Mouse (Mus musculus) heart, postnatal 14 days (tissue): ENCODE results near the gene Chga. TPM values are rescaled to one million over a fixed set of nuclear protein-coding genes. Genes with fewer than 3 reads are reported as not detected.

ENCODE experiments used
- DNase-seq, 2 experiments: peaks; one replicate each; pipeline ENCODE4 v3.0.0; 2021 to 2022
- intact Hi-C: fragments of 180-260 bp; cut with DNase I; formaldehyde crosslinking; loops from one replicate; pipeline ENCODE4 v1.15.1; 2025
- long read RNA-seq, 2 experiments: library from polyadenylated mRNA; stranded (forward); transcript quantifications; one replicate each; pipeline ENCODE4 v2.0.0; 2021
- total RNA-seq, 2 experiments: library from RNA; stranded (reverse); gene quantifications; 2 replicates each; pipeline ENCODE4 v1.2.3; 2021

Chga gene
- total RNA-seq, result under 1 TPM in 1 of 2 experiments, not detected in 1; 0.15 TPM
- long read RNA-seq, experiment 1, result 0 reads
- long read RNA-seq, experiment 2, result 0 reads

DNA sequence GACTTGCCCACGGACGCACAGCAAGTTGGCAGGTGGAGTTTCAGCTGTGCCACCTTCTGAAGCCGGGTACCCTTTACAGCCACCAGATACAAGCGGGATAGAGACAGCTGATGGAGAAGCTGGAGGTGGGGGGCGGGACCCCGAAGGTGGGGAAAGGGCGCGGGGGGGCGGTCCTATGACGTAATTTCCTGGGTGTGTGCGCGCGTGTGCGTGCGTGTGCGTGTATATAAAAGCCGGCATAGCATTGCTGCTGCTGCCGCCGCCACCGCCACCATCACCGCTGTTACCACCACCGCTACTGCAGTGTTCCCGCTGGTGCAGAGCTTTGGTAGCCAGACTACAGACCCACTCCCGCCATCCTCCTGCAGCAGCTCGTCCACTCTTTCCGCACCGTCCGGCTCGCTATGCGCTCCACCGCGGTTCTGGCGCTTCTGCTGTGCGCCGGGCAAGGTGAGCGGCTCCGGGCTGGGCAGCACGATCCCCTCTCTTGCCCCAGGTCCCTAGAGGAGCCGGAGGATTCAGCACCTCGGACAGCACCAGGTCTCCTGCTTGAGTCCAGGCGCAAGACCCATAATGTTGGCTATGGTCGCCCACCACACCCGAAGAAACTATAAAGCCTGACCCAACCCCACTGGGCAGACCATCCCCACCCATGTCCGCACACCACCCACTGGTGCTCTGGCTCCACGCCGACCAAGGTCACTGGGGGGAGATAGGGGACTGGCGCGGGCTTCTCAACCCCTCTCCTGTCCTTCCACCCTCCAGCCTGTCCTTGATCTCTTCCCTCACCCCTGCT, at the start of gene Chga:
TSS of gene Chga (plus strand) at position 249 of the 796 bp plus-strand sequence.
- intact Hi-C loops, result no loop called here
- DNase-seq, result peak; percentile 77 to 87

DNA sequence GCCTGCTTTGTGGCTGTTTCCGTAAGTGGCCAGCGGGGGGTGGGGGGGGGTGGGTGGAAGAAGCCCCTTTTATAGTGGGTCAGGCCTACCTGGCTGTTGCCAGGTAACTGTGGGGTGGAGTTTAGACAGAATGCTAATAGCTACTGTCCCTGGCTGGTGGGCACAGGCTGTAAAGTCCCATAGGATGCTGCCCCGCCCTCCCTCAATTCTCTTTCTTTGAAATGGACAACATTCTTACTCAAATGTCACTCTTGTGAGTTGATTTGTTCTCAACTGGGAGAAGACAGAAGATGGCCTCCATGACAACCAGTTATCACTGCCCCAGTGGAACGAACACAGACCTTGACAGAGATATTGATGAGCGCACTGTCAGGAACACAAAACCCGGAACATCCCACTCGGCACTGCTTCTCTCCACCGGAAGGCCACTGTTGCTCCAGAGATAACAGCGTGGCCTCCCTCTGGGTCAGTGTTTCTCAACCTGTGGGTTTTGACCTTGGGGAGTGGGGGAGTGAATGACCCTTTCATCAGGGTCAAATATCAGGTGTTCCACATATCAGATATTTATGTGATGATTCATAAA, 49.5 kb upstream of the Chga start:
- DNase-seq, result no peak
- intact Hi-C loops, result no loop called here

DNA sequence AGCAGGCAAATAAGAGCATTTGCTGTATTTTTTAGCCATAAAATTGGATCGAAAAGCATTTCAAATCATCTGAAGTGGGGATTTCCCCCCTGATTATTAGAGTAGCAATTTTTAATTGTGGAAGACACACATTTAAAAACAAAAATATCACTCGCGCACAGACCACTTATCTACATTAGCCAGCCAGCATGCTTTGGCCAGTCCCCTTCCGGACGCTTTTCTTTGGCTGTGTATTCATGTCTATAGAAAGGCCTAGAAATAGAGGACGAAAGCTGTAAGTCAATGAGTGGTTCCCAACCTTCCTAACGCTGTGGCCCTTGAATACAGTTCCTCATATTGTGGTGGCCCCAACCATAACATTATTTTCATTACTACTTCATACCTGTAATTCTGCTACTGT, 48.8 kb upstream of the Chga start:
- intact Hi-C loops, result no loop called here
- no peak for DNase-seq

DNA sequence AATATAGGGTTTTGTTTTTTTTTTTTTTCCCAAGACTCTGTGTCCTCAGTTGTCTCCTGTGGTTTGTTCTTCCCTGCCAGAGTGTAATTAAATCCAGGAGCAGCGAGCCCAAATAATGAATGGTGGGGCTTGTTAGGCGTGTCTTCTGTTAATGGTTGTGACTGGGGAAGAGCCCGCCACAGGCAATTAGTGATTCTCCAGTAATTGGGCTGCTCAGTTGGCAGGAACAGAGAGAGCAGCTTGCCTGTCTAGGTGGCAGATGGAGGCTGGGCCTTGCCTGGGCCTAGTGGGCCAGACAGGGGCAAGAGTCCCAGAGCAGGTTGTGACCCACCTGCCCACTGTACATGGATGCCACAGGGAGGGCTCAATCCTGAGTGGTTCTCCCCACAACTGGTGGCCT, 43.4 kb upstream of the Chga start:
- intact Hi-C loops, result no loop called here

DNA sequence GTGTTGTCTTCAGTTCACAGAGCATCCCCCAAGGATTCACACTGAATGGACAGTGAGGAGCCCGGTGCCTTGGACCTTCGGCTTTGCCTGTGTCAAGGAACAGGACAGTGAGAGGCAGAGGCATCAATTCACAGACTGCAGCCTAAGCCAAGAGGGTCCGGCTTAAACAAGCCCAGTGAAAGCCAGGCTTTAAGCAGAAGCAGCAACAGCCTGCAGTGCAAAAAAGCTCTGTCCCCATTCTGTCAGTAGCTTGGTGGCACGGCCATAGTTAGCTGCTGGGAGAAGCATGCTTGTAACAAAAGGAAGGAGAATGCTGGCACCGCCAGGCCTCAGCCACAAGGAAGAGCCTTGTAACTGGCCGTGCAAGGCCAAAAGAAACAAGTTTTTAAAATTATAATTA, 40.6 kb upstream of the Chga start:
- intact Hi-C loops, result no loop called here
- no peak for DNase-seq

More for the DNA sequence above, 43.4 kb upstream of the Chga start:
- no peak for DNase-seq

DNA sequence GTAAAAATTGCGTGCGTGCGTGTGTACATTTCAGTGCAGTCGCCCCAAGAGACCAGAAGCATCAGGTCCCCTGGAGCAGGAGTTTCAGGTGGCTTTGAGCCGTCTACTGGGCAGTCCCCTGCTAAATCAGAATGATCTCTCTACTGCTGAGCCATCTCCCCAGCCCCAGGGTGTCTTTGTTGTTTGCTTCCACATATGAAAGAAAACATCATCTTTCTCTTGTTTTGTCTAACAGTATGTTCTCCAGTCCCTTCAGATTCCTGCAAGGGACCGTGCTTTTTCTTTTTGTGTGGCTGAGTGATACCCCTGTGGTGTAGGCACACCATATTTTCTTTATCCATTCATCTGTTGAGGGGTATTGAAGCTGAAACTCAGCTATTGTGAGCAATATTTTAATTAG, 40.0 kb upstream of the Chga start:
- intact Hi-C loops, result no loop called here
- no peak for DNase-seq

DNA sequence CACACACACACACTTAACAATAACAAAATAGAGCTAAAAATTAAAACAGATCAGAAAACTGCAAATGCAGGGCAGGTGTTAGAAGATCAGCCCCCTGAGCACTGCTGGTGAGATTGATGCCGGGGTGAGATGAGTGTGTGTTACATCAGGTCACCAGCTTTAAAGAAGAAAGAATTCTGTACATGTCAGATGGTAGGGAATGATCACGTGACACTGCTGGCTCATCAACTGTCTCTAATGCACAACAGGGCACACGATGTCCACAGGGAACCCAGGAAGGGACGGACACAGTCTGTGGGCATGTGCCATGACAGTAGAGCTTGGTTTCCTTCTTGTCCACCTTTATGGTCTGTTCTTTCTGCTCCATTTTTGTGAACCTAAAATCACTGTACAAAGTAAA, 38.6 kb upstream of the Chga start:
- intact Hi-C loops, result no loop called here
- no peak for DNase-seq

DNA sequence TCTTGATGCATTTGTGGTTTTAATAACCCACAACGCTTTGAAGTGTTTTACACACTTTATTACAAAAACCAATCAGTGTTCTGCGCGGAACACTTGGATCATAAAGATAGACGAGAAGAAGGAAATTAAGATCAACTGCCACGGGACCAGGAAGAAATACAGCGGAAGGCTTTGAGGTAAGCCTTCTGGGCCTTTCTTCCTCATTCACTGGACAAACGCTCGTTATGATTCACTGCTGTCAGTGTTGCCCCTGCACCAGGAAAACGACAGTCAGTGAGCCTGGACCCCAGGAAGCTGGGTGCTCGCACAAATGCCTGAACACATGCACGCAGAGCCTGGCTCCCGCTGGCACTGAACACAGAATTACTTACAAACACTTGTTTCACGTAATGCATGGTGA, 37.1 kb upstream of the Chga start:
- intact Hi-C loops, result no loop called here
- DNase-seq, result no peak

DNA sequence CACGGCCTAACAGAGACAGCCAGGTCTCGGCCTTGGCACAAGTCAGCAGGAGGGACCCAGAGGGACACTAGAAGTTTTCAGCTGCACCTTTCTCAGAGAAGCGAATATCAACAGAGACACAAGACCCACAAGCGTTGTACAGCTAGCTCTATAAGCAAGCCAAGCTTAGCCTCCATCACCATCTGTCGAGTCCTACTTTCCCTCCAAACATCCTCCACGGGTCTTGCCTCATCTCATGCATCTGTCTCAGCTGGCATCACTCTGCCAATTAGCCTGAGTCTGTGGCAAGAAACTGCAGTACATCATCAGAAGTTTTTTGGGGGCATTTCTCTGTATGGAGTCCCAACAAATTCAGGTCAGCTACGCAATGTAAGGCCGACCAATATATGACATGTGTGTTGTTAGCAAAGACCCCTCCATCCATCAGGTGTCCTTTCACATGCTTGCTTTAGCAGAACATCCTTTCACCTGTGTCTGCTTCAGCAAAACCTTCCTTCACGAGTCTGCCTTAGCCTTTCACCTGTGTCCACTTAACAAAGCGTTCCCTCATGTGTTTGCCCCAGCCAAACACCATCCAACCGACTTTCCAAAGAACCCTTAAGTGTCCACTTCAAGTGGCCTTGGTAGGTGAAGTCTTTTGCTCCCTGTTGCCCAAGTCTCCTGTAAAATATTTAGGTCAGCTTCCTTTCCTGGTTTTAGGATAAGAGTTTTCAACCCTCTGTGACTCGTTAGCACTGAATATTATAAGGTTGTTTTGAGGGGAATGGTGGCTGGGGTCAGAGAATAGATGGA, 34.6 kb upstream of the Chga start:
- intact Hi-C loops, result loop anchor here (5.0 kb wide), 1 partner anchor 212 kb away; no protein-coding TSS in a partner anchor
- no peak for DNase-seq

DNA sequence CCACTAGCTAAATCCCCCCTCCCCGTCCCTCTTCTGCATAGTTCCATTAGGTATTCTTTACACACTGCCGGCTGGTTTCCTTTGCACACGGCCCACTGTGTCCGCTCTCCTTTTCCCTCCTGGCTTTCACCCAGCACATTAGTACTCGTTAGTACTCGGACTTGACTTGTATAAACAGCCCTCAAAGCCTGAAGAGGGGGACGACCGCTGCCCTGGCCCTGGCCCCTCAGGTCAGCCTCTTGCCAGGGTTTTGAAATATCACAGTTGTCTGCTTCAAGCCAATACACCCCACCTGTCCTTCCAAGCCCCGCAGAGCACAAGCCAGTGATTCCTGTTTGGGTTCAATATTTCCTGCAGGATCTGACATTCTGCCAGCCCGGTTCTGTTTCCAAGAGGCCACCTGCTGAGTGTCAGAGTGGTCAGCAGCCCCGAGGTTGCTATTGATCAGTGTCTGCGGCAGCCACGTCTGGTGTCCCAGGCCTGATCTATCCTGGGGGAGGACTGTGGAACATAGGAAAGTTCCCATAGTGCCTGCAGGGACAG, 32.9 kb upstream of the Chga start:
- peak; percentile 18 to 25 for DNase-seq
- intact Hi-C loops, result loop anchor here (2.0 to 5.0 kb wide), 2 partner anchors 187 to 210 kb away; no protein-coding TSS in a partner anchor

DNA sequence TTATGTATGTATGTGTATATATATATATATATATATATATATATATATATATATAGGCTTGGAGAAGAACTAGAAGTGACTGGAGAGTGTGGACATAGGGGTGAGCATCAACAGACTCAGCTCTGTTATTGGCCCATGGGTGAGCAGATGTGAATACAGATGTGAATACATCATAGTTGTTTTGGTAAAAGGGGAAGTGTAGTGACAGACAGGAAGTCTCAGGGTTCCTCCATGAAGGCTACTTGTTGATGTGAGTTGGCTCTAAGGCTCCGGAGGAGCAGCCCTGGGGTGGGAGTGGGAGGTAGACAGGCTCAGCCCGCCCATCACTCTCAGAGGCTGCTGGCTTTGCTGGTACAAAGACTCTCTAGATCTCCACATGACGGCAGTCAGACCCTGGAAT, 30.6 kb upstream of the Chga start:
- intact Hi-C loops, result loop anchor here (5.0 kb wide), 1 partner anchor 208 kb away; no protein-coding TSS in a partner anchor
- DNase-seq, result no peak

DNA sequence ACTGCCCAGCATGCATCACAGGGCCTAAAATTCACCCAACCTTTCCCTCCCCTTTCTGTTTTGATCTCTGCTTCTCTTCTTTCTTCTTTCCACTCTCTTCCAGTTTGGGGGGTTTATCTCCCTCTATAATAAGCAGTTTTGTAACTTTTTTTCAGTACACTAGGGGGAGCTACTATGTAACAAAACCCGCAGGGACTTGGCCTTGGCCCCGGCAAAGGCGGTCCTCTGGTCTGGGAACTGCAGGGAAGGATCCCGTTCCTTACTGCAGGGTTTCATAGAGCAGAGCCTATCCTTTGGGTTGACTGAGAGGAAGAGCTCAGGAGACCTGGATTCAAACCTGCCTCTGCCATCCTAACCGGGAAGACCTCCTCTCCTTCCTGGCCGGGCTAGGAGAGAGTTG, 30.0 kb upstream of the Chga start:
- DNase-seq, result peak; percentile 13 to 50
- intact Hi-C loops, result loop anchor here (5.0 kb wide), 1 partner anchor 208 kb away; no protein-coding TSS in a partner anchor

DNA sequence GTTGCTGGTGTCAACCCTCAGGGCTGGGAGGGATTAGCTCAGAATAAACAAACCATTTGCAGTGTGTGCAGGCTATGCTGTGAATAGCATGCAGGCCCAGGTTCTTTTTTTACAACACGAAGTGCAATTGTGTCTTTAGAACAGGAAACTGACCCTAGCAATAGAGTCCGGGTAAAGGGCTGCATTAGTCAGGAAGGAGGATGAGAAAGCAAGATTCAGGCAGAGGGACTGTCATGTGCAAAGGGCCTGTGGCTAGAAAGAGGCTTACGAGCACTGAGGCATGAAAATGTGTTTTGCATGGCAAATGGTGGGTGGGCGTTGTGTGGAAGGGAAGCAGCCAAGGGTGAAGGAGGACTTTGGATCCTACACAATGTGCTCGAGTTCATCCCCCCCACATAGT, 26.8 kb upstream of the Chga start:
- intact Hi-C loops, result no loop called here

DNA sequence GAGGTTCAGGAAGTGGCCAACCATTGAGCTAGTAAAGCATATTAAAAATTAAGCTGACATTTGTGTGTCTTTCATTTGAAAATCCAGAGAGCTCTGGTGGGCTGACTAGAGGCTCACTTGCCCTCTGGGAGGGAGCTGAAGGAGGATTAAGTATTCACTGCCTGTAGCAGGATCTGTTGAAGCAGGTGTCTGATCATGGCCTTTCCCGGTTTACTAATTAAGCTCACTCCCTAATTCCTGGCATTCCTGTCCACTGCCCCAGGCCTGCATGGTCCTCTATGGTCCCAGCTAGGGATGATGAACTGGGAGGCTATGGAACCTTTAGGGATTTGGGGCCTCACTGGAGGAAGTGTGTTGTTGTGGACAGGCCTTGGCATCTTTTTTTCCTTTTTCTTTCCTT, 19.0 kb upstream of the Chga start:
- DNase-seq, result no peak
- intact Hi-C loops, result no loop called here

More for the DNA sequence above, 26.8 kb upstream of the Chga start:
- no peak for DNase-seq

DNA sequence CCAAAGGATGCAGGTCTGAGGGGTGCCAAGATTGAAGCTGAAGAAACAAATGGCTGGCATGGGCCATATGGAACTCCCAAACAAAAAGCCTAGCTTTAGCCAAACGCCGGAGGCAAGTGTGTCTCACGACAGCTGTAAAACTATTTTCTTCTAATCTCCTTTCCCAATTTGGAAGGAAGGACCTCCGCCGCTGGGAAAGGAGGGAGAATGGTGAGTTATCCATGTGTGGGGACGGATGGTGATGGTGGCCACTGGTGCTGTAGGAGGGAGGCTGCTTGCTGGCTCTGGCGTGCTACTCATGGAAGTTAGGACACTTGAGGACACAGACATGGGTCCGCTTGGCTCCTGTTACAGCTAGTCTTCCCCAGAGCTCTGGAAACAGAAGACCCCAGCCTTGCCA, 14.5 kb upstream of the Chga start:
- intact Hi-C loops, result no loop called here
- DNase-seq, result no peak

DNA sequence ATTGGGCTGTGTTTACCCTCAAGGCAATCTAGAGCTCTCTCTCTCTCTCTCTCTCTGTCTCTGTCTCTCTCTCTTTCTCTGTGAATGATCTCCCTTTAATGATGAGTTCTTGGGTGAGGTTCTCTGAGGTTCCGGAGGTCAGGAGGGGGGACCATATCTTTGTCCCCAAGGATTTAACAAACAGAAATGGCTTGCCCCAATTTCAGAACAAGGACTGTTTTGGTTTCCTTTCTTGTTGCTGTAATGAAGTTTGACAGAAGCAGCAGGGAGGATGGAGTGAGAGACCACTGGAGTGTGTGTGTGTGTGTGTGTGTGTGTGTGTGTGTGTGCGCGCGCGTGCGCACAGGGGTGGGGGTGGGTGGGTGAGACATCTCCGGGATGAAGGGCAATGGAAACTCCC, 13.6 kb upstream of the Chga start:
- intact Hi-C loops, result no loop called here
- DNase-seq, result no peak

DNA sequence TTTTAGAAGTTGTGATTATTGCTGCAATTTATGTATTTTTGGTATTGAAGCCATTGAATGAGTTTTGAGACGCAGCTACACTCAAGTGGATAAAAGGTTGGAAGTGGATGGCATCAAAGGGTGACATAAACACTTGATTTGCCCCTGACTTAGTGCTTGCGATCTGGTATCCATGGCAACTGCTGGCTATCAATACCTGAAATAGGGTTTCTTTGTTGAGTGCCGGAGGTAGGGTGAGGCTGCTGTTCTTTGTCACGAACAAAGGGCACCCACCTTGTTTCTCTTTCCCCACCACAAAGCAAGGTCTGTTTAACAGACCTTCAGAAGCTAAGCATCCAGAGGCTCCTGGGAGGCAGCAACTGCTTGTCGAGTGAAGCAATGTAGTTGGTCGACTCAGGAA, 9.6 kb upstream of the Chga start:
- no peak for DNase-seq
- intact Hi-C loops, result no loop called here

DNA sequence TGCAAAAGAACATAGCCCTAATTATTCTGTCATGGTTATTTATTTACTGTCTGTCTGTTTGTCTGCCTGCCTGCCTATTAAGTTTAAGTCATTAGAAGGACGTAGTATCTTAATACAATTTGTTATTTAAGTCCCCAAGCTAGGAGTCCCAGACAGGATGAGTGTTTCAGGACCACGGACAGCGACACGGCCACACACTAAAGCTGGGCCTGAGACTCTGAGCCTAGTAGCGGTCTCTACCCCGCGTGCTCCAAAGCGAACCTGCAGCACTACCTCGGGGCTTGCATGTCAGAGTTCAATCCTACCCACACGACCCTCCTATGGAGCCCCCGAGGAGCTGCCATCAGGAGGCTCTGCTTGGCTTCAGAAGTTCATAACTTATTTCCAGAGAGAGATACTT, 4.2 kb upstream of the Chga start:
- intact Hi-C loops, result no loop called here
- DNase-seq, result peak; percentile 83 to 88

DNA sequence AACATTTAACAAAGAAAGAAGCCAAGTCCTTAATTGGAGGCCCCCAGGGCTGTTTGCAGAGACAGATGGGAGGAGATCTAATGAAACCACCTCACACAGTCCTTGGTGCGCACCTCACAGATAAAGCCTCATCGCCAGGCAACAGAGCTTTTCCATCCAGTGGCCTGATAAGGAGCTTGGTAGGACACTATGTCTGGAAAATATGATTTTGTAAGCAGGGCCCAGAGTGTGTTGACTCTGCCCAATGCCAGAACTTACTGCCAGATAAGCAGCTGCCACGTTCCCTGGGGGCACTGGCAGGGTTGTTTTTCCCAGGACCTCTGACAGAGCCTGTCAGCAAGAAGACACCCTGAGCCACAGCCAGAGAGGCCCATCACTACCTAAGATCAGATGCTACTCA, 3.6 kb upstream of the Chga start:
- intact Hi-C loops, result no loop called here
- DNase-seq, result no peak

DNA sequence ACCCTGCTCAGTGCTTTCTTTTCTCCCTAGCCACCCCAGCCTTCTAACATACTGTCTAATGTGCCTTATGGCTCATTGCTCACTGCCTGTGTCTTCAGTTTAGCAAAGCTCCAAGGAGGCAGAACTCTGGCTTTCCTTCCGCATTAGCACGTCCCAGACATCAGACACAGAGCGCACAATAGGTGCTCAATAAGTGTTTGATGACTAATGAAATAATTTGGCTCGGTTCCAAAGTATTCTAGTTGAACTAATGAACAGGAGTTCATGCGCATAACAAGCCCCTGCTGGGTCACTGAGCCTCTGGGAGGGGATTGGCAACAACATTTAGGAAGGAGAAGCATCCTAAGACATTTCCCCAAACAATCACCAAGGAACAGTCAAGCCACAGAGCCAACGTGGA, 2.8 kb upstream of the Chga start:
- DNase-seq, result no peak
- intact Hi-C loops, result no loop called here

DNA sequence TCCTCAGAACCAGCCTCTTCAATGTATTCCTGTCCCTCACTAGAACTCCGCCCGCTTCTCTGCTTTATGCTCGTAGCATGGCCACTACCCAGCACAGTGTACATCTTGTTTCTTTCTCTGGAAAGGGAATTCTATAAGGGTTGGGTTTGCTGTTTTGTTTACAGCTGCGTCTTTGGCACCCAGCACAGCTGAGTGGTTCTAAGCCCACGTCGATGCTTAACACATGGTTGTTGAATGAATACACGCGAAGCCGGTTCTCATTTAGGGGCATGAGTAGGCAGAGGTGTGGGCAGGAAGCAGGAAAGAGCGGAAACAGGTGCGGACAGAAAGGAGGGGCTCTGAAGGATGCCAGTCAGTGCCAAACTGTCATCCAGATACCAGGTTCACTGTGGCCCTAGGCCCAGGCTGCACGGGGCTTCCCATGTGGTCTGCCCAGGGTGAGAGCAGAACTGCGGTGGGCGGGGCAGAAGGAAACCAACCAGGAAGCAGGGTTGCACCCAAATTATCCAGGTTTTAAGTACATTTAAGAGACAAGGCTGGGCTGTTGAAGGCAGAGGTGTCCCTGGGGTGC, 979 bp upstream of the Chga start:
- intact Hi-C loops, result no loop called here
- no peak for DNase-seq
